Mouse (Mus musculus) heart, postnatal 10 days (tissue): ENCODE data around the gene Bnip1. TPM values are rescaled to one million over a fixed set of nuclear protein-coding genes. Genes with fewer than 3 reads are reported as not detected.
A peak's percentile ranks its signal among the peaks of the same experiment; 100 is the strongest.

Source experiments
- DNase-seq, 2 experiments: peaks; one replicate each; pipeline ENCODE4 v3.0.0; 2021
- intact Hi-C: fragments of 180-260 bp; cut with DNase I; formaldehyde crosslinking; loops from one replicate; pipeline ENCODE4 v1.15.1; 2025
- total RNA-seq, 2 experiments: library from RNA; stranded (reverse); gene quantifications; 2 replicates each; pipeline ENCODE4 v1.2.3; 2021

Gene Bnip1
- total RNA-seq, 2 experiments from 2014 or later = 35.7 to 38.2 TPM

DNA sequence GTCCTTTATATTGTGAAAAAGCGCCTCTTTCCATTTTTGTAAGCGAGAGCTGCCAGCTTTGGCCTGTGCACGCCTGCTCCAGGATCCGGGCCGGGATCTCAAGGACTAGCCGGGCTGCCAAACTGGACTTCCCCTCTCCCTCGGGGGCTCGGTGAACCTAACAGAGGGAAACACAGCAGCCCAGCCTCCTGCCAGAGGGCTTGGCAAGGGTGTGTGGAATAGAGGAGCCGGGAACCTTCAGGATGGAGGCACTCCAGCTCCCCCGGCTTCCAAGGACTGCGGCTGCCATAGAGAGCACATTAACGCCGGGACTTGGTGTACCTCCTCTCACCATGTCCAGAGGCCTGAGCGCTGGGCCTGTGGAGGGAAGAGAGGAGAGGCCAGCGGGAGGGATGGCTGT lies 11.2 kb downstream of the Bnip1 start:
- no peak for DNase-seq

GRCm38 (mm10) chr17:26793068-26793765 lies 12.4 kb downstream of the Bnip1 start:
- DNase-seq = no peak
- intact Hi-C loops = no loop called here

More for the DNA sequence above, 11.2 kb downstream of the Bnip1 start:
- intact Hi-C loops = no loop called here

DNA sequence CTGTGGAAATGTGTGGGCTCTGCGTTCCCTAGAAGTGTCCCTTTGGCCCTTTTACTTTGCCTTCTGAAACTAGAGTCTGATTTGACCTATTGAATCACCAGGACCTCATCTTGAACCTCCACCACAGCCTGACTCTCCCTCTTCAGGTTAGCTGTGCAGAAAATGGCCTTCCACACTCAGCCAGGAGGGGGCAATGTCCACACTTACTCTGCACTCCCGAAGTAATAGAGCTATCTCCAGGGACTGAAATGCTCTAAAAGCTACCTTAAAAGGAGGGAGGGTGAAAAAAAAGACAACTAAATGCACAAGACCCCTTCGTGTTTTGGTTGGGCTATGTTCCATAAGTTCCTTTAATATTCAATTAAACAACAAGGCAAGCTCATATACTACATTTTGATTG lies 13.9 kb downstream of the Bnip1 start:
- DNase-seq = peak; percentile 76 to 83
- intact Hi-C loops = loop anchor here (1.0 kb wide), 1 partner anchor 91 kb away; no protein-coding TSS in a partner anchor

DNA sequence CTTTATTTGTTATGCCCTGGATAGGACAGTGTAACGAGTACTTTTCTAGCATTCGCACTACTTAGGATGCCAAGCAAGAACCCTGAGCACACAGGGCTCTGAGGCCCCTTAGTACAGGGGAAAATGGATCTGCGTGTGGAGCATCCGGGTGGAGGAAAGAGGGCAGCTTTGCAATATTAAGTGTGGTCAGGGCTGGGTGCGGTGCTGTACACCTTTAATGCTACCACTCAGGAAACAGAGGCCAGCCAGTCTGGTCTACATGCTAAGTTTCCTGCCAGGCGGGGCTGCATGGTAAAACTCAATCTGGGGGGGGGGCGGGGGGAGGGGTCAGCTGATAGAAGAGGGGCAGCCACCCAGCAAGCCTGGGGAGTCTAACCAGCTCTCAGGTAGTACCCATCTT lies 14.5 kb downstream of the Bnip1 start:
- intact Hi-C loops = no loop called here
- DNase-seq = no peak

DNA sequence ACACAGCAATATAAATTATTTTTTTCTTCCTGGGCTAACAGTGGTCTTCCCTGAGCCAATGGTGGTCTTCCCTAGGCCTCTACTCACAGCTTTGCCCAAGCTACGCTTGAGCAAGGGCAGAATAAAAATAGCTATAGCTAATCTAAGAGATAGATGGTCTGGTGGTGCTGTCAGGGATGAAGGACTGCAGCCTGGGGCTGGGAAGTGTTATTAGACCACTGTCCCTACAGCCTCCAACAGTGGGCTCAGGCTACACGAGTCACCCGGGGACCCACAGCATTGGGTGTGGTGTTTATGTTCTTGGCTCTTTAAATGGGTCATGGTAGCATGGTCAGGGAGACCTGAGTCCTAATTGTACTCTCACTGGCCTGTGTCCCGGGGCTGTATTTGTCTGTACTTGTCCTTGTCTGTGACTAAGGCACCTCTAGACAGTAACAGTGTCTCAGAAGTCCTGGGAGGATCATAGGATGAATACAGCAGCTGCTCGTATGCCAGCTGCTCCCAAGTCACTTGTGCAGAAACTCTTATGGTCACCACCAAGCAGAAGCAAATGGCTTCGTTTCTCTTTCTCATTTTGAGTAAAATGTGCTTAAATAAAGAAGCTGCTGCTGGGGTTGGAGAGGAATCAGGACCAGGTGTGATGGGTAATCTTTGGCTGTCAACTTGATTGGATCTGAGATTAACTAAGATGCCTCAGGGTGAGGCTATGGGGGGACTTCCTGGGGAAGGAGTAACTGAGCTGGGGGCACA lies 16.7 kb downstream of the Bnip1 start:
- no peak for DNase-seq
- intact Hi-C loops = no loop called here

GRCm38 (mm10) chr17:26802886-26803285 lies 22.0 kb downstream of the Bnip1 start:
- intact Hi-C loops = no loop called here
- no peak for DNase-seq

DNA sequence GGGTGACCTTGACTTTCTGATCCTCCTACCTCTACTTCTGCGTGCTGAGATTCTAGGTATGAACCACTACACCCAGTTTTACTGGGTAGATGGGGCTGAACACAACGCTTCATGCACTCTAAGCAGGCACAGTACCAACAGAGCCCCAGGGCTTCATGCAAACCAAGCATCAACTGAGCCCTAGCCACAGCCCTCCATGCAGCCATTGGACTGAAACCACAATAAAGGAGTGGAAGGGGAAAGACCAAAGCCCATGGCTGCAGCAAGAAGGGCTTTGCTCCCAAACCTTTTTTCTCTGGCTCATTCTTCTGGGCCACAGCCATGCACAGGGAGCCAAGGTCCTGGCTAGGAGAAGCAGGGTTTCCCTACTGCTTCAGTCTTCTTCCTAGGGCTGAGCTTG lies 31.7 kb downstream of the Bnip1 start:
- intact Hi-C loops = no loop called here
- no peak for DNase-seq

- DNase-seq = peak in 1 of 2 experiments; percentile 19
- intact Hi-C loops = no loop called here
Measured at GRCm38 (mm10) chr17:26813497-26813896, 32.6 kb downstream of the Bnip1 start.

GRCm38 (mm10) chr17:26816810-26817209 lies 35.9 kb downstream of the Bnip1 start:
- intact Hi-C loops = loop anchor here (5.0 kb wide), 1 partner anchor 70 kb away; no protein-coding TSS in a partner anchor
- DNase-seq = no peak

- intact Hi-C loops = loop anchor here (5.0 kb wide), 1 partner anchor 70 kb away; no protein-coding TSS in a partner anchor
- no peak for DNase-seq
Measured at GRCm38 (mm10) chr17:26817776-26818175, 36.9 kb downstream of the Bnip1 start.

- intact Hi-C loops = no loop called here
Measured at GRCm38 (mm10) chr17:26826131-26826530, 45.3 kb downstream of the Bnip1 start.

DNA sequence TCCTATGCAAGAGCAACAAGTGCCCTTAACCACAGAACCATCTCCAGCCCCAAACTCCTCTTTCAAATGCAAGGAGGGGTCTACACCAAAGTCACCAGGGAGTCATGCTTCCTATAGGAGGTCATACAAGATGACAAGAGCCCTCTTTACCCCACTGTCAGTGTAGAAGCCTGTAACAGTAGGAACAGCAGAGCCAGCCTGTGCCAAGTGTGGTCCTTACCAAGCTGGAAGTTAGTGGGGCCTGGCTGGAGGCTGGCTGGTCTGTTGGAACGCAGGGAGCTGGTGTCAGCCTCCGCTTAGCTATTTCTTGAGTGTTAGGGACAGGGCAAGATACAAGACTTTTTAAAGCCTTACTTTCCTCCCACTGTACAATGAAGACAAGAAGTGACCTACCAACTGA lies 52.9 kb downstream of the Bnip1 start:
- intact Hi-C loops = no loop called here
- no peak for DNase-seq

More at GRCm38 (mm10) chr17:26826131-26826530, 45.3 kb downstream of the Bnip1 start:
- no peak for DNase-seq

- DNase-seq = no peak
- intact Hi-C loops = no loop called here
Measured at GRCm38 (mm10) chr17:26834302-26834965, 53.6 kb downstream of the Bnip1 start.

DNA sequence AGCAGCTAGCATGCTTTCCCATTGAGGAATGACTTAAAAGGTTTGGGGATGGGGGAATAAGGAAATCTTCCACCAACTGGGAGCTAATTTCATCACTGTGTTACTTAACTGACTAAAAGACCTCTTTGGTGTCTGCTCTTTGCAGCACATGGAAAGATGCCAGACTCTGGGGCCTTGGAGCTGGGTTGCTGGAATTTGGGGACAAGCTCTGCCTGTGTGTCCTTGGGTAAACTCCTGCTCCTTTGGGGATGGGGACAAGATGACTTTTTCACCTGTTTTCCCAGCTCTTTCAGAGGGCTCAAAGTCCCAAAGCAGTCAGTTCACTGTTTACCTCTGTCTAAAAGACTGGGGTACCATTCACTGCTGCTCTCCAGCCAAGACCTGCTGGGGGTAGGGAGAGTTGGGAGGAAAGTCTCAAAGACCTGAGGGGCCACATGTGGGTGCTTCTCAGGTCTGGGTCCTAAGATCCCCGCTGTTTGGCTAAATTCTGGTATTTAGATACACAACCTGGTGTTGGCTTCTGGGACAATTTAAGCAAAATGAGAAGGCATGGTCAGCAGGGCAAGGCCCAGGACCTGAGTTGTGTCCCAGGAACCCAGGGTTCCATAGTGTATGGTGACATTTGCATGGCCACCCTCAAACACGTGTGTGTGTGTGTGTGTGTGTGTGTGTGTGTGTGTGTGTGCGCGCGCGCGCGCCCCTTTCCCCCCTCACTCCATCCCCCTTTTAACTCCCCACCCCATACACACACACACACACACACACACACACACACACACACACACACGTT lies 54.3 kb downstream of the Bnip1 start:
- DNase-seq = peak; percentile 26 to 27
- intact Hi-C loops = no loop called here

GRCm38 (mm10) chr17:26835956-26836355 lies 55.1 kb downstream of the Bnip1 start:
- peak in 1 of 2 experiments; percentile 30 for DNase-seq

DNA sequence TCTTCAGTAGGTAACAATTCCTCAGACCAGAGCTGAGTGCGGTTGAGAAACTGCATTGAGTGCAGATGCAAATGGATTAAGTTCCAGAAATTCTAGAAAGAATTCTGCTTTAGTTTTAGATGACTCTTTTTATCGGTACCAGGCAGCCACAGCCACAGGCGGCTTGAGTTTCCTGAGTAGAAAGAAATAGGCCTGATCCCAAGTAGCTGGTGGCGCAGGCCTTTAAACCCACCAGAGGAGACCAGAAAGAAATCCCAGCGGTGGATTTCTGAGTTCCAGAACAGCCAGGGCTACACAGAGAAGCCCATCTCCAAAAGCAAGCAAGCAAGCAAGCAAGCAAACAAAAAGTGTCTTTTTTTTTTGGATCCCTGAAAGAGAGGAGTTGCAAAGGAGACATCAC lies 55.5 kb downstream of the Bnip1 start:
- peak in 1 of 2 experiments; percentile 20 for DNase-seq
- intact Hi-C loops = no loop called here

More at GRCm38 (mm10) chr17:26835956-26836355, 55.1 kb downstream of the Bnip1 start:
- intact Hi-C loops = no loop called here

DNA sequence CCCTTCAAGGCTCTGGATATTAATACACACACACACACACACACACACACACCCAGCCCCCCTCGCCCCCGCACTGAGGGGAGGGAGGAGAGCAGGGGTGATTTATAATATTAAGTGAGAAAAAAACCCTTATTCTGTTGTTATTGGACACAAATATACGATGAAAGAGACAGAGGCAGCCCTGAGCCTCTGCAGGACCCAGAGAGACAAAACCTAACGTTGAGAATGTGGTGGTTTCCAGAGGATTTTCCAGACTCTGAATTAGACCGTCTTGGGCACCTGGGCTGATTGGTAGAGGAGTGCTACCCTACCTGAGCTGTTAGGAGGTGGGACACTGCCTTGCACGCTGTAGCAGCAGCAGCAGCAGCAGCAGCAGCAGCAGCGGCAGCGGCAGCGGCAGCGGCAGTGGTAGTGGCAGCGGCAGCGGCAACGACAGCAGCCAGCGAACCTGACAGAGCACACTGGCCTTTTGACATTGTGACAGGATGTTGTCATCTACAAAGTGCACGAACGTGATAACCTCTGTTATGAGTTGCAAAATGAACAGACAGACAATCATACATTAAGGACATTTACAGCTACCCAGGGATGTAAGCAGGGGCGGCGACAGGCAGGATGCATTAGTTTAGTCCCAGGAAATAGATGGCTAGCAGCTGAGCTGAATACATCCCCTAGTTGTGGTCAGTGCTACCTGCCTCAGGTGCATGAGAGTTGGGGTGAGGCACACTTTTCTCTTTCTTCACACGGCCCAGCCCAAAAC lies 56.1 kb downstream of the Bnip1 start:
- intact Hi-C loops = no loop called here
- DNase-seq = peak in 1 of 2 experiments; percentile 32

- intact Hi-C loops = no loop called here
- peak in 1 of 2 experiments; percentile 26 for DNase-seq
Measured at GRCm38 (mm10) chr17:26837546-26837985, 56.7 kb downstream of the Bnip1 start.

- DNase-seq = peak in 1 of 2 experiments; percentile 11
- intact Hi-C loops = no loop called here
Measured at GRCm38 (mm10) chr17:26838191-26838910, 57.5 kb downstream of the Bnip1 start.
